Mouse (Mus musculus) stomach, postnatal 0 days (tissue): ENCODE results near the gene Fcgrt.

Experiments
- CTCF ChIP-seq: IDR thresholded peaks from 2 replicates; pipeline ENCODE4 v1.5.1; 2016; ENCODE audit warnings: antibody characterized with exemption, low read depth, mild to moderate bottlenecking, moderate library complexity
- EP300 ChIP-seq: optimal IDR thresholded peaks from 2 replicates; pipeline ENCODE3; 2016; ENCODE audit warnings: antibody characterized with exemption

DNA sequence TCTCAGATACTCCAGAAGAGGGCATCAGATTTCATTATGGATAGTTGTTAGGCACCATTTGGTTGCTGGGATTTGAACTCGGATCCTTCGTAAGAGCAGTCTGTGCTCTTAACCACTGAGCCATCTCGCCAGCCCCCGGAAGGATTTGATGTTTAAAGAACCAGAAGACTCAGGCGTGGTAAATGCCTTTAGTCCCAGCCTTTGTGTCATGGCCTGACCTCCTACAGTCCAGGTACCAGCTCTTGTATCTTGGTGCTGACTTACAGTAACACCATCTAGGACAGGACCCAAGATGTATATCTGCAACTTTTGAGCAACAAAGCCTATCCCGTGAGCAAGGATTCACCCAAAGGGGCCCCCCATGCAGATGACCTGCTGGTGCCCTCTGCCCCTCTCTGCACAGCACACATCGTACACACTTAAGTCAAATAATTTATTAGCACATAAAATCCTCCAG is 21.5 kb upstream of the Fcgrt start:
- TF ChIP-seq CTCF, result peak; percentile 61
- TF ChIP-seq EP300, result no peak
